Mouse (Mus musculus) myocyte (in vitro differentiated cells): ENCODE data around the gene Ccdc47.

Source experiments
- MAX ChIP-seq: IDR thresholded peaks from one replicate; pipeline ENCODE4 v1.6.1; 2011; ENCODE audit warnings: low read depth, mild to moderate bottlenecking, control low read depth
- MYOG ChIP-seq, 3 experiments: IDR thresholded peaks; one replicate each; pipeline ENCODE4 v1.6.1; 2011; ENCODE audit warnings: control low read depth in 2 of 3, low read depth in 2 of 3, mild to moderate bottlenecking in 2 of 3; ENCODE audit not compliant: insufficient read length in 2 of 3, control insufficient read depth in 1 of 3, insufficient read depth in 1 of 3
- POLR2A ChIP-seq: IDR thresholded peaks from one replicate; pipeline ENCODE4 v1.6.1; 2011; ENCODE audit warnings: low read depth, mild to moderate bottlenecking, control low read depth, moderate library complexity; ENCODE audit not compliant: insufficient read length
- POLR2AphosphoS2 ChIP-seq: IDR thresholded peaks from one replicate; pipeline ENCODE4 v1.6.1; 2011; ENCODE audit warnings: low read depth, control low read depth; ENCODE audit not compliant: insufficient read length
- TCF12 ChIP-seq: IDR thresholded peaks from one replicate; pipeline ENCODE4 v1.6.1; 2011; ENCODE audit warnings: mild to moderate bottlenecking, control low read depth; ENCODE audit not compliant: poor library complexity, insufficient read depth, severe bottlenecking

DNA sequence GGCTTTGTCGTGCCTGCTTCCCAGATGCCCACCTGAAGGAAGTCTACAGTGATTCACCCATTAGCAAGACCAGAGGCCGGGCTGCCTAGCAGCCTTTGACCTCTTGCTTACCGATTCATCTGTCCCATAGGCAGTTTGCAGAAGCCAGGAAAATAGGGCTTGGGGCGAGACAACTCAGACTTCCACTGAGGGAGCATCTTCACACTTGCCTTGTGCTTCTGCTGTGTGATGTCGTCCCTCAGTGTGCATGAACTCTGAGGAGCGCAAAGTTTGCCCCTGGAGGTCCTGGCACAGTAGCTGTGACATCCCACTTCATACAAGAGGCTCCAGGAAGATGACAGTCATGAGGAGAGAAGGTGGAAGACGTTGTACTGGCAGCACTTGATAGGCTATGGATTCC, 59.0 kb downstream of the Ccdc47 start:
- TF ChIP-seq POLR2A: no peak
- TF ChIP-seq POLR2AphosphoS2: peak; percentile 16
- no peak for TF ChIP-seq MAX
- no peak for TF ChIP-seq MYOG (IDR thresholded peaks at IDR 0.05; ENCODE audit: control insufficient read depth in 1 of 3, insufficient read depth in 1 of 3, insufficient read length in 2 of 3, low read depth in 2 of 3)
- no peak for TF ChIP-seq TCF12
